Mouse (Mus musculus): Measurements from ENCODE around the gene Cenph.

GRCm38 (mm10) chr13:100775252-100776055 is at the start of gene Cenph:
- TF ChIP-seq CTCF (IDR thresholded peaks at IDR 0.05; ENCODE audit: borderline replicate concordance, insufficient read depth, low read length) (no peak), POLR2A (IDR thresholded peaks at IDR 0.05; ENCODE audit: low read depth, low read length) (peak; percentile 40; the same call in 1 of the 2 replicates)

Data from embryonic fibroblast, embryonic 13.5 days (primary cell).